Mouse (Mus musculus) lung, embryonic 14.5 days (tissue): ENCODE measurements at regions not wholly inside any gene's neighbourhood (a gene's known extent, or its start where the extent isn't known, plus 50 kb on each side); places are given as distances from the start of the nearest gene placed in this dataset.
A peak's percentile ranks its signal among the peaks of the same experiment; 100 is the strongest.

Source experiments
- ATAC-seq: fragments of 200-750 bp; cut with Nextera tagmentation; 2 replicates; pipeline ENCODE4 v1.8.0; 2017; ENCODE audit warnings: mild to moderate bottlenecking, moderate TSS enrichment, moderate library complexity; ENCODE audit not compliant: insufficient read depth
- DNase-seq: peaks from one replicate; pipeline ENCODE4 v3.0.0-alpha.2; 2015
- H3K27ac ChIP-seq: fragments of 300-500 bp; sonication (generic); 2 replicates; pipeline ENCODE4 v1.5.1; 2014; ENCODE audit warnings: low read depth, mild to moderate bottlenecking, moderate library complexity
- H3K27me3 ChIP-seq: fragments of 300-500 bp; sonication (generic); 2 replicates; pipeline ENCODE4 v1.6.1; 2014; ENCODE audit warnings: low read length, control low read depth; ENCODE audit not compliant: insufficient read depth
- H3K36me3 ChIP-seq: fragments of 300-500 bp; sonication (generic); 2 replicates; pipeline ENCODE4 v1.6.1; 2014; ENCODE audit warnings: control low read depth; ENCODE audit not compliant: insufficient read depth
- H3K4me1 ChIP-seq: fragments of 300-500 bp; sonication (generic); 2 replicates; pipeline ENCODE4 v1.6.1; 2014; ENCODE audit warnings: antibody characterized with exemption, control low read depth; ENCODE audit not compliant: insufficient read depth
- H3K4me2 ChIP-seq: fragments of 300-500 bp; sonication (generic); 2 replicates; pipeline ENCODE4 v1.6.1; 2014; ENCODE audit warnings: mild to moderate bottlenecking
- H3K4me3 ChIP-seq: fragments of 300-500 bp; sonication (generic); 2 replicates; pipeline ENCODE4 v1.5.1; 2014; ENCODE audit warnings: low read depth, low read length
- H3K9ac ChIP-seq: fragments of 300-500 bp; sonication (generic); 2 replicates; pipeline ENCODE4 v1.6.1; 2014
- H3K9me3 ChIP-seq: fragments of 300-500 bp; sonication (generic); 2 replicates; pipeline ENCODE4 v1.6.1; 2016; ENCODE audit warnings: low read depth, low read length, control low read depth
- CTCF ChIP-seq: IDR thresholded peaks from 2 replicates; pipeline ENCODE4 v1.5.1; 2016; ENCODE audit warnings: antibody characterized with exemption, low read depth
- WGBS: fragments of 180-500 bp; shearing (Covaris S2); extraction: QIAGEN DNeasy Blood & Tissue Kit; methylation state at CpG from one replicate; pipeline ENCODE4 v1.1.7; 2014; 5-methylcytosine and 5-hydroxymethylcytosine counted together

GRCm38 (mm10) chr19:32881443-32881842 lies 124.1 kb downstream of the Pten start:
- no peak overlapping the region for H3K9ac ChIP-seq
- no peak overlapping the region for H3K27ac ChIP-seq
- no peak for TF ChIP-seq CTCF
- H3K4me1 ChIP-seq, result peaks cover 4% of the 10 kb centered on the region; the same call in 1 of the 2 replicates
- H3K27me3 ChIP-seq, result no peaks in the 10 kb centered on the region
- H3K4me3 ChIP-seq, result no peak overlapping the region
- ATAC-seq, result no peak
- 75% methylated on average over 3 of the region's 3 CpGs for WGBS
- no peak for DNase-seq
- H3K9me3 ChIP-seq, result no peaks in the 10 kb centered on the region
- no peak overlapping the region for H3K4me2 ChIP-seq
- no peaks in the 10 kb centered on the region for H3K36me3 ChIP-seq

DNA sequence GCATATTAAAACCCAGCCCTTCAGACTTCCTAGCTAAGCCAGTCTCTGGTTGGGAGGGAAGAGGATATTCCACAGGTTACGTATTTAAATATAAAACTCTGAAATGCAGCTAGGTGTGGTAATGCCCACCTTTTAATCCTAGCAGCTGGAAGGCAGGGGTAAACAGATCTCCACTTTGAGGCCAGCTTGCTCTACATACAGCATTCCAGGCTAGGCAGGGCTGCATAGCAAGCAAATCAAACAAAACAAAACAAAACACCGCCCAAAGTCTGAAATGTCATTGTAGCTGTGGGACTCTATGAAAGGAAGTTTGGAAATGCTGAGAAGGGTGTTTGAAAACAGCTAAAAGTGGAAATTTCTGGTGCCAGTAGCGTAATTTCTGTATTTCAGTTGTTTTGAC lies 127.0 kb downstream of the Pten start:
- no peak overlapping the region for H3K4me3 ChIP-seq
- 64% methylated on average over 3 of the region's 3 CpGs for WGBS
- peak; percentile 36 for DNase-seq

DNA sequence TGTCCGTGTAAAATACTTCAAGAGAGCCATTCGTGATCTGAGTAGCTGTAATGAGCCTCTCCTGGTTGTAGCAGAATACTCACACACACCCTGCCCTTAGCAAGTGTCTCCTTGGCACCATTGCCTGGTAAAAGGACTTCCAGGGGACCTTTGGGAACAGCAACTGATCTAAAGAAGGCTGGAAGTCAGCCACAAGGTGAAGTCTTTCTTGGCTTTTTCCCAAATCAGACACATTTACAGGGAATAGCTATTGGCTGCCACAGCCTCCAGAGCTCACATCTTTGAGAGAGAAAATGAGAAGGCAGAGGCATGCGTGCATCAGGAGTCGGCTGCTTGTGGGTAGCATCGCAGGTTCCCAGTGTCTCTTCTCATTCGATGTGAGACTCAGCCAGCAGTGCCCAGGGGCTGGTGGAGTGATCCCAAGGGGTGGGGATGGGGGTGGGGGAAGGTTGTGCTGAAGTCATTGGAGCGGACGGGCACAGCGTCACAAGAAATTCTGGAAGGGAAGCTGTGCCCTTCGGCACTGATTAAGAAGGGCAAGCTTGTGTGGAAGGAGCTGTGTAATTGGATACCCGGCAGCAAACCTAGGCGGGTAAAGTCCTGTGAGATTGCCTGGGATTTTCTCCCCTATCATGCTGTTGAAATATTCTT lies 128.3 kb downstream of the Pten start:
- Histone ChIP-seq H3K9ac (no peak overlapping the region), H3K27me3 (no peaks in the 10 kb centered on the region), H3K4me3 (no peak overlapping the region), H3K4me2 (peak overlapping the region; percentile 36; the same call in 1 of the 2 replicates), H3K9me3 (no peaks in the 10 kb centered on the region), H3K36me3 (no peaks in the 10 kb centered on the region), H3K27ac (no peak overlapping the region), H3K4me1 (peaks cover 4% of the 10 kb centered on the region; the same call in 1 of the 2 replicates)
- 29% methylated on average over 12 of the region's 12 CpGs for WGBS
- ATAC-seq (0 out of 2 replicates have a peak, but pooled peaks have one; percentile 24), DNase-seq (no peak)
- no peak for TF ChIP-seq CTCF

More for the DNA sequence above, 127.0 kb downstream of the Pten start:
- Histone ChIP-seq H3K4me1 (peaks cover 4% of the 10 kb centered on the region; the same call in 1 of the 2 replicates), H3K27me3 (no peaks in the 10 kb centered on the region), H3K9ac (no peak overlapping the region), H3K36me3 (no peaks in the 10 kb centered on the region), H3K4me2 (no peak overlapping the region), H3K9me3 (no peaks in the 10 kb centered on the region), H3K27ac (no peak overlapping the region)
- no peak for TF ChIP-seq CTCF
- ATAC-seq, result no peak

GRCm38 (mm10) chr19:32887190-32887589 lies 129.9 kb downstream of the Pten start:
- Histone ChIP-seq H3K36me3 (no peaks in the 10 kb centered on the region), H3K9me3 (no peaks in the 10 kb centered on the region), H3K4me3 (no peak overlapping the region), H3K27ac (no peak overlapping the region), H3K9ac (no peak overlapping the region), H3K27me3 (no peaks in the 10 kb centered on the region), H3K4me1 (peaks cover 4% of the 10 kb centered on the region; the same call in 1 of the 2 replicates), H3K4me2 (no peak overlapping the region)
- ATAC-seq, result no peak
- WGBS, result 66% methylated on average over 7 of the region's 7 CpGs
- TF ChIP-seq CTCF, result no peak
- DNase-seq, result no peak

DNA sequence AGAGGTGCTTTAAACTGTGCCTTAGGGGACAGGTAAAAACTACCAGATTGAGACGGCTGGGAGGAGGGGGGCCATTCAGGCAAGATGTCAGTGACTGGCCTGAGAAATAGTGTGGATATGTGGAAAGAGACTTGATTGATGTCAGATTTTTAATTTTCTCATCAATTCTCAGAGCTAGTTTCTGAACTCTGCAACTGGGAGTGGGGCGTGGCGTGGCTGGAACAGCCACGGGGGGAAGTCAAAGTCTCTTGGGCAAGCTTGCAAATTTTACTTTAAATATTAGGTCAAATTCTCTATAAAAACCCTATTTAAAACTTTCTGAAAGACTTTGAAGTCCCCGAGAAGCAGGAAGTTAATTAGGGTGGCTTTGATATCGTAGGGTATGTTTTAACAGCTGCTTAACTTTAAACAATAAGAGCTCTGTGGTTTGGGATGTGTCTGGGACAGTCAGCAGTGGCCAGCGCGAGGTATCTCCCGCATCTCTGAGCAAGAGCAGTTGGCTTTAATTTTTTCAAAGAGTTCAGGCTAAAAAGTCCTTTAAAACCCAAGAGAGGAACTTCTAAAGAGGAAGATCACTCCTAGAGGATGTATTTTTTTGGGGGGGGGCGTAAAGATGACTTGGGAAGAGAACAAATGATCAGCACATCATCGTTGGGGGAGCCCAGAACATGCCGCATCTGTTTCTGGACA lies 131.5 kb downstream of the Pten start:
- no peak overlapping the region for H3K4me3 ChIP-seq
- 34% methylated on average over 12 of the region's 12 CpGs for WGBS

GRCm38 (mm10) chr19:32890801-32891200 lies 133.5 kb downstream of the Pten start:
- Histone ChIP-seq H3K36me3 (no peaks in the 10 kb centered on the region), H3K9ac (no peak overlapping the region), H3K4me2 (no peak overlapping the region), H3K9me3 (no peaks in the 10 kb centered on the region), H3K27ac (no peak overlapping the region), H3K27me3 (no peaks in the 10 kb centered on the region), H3K4me3 (no peak overlapping the region), H3K4me1 (peaks cover 4% of the 10 kb centered on the region; the same call in 1 of the 2 replicates)
- DNase-seq, result no peak
- 73% methylated on average over 6 of the region's 6 CpGs for WGBS
- no peak for TF ChIP-seq CTCF
- no peak for ATAC-seq

More for the DNA sequence above, 131.5 kb downstream of the Pten start:
- Histone ChIP-seq H3K9me3 (no peaks in the 10 kb centered on the region), H3K27ac (no peak overlapping the region), H3K27me3 (no peaks in the 10 kb centered on the region), H3K4me2 (no peak overlapping the region), H3K36me3 (no peaks in the 10 kb centered on the region), H3K4me1 (peaks cover 4% of the 10 kb centered on the region; the same call in 1 of the 2 replicates), H3K9ac (no peak overlapping the region)
- TF ChIP-seq CTCF, result no peak
- ATAC-seq (no peak; the same call in 1 of the 2 replicates), DNase-seq (peak; percentile 39)

- no peak overlapping the region for H3K27ac ChIP-seq
- no peaks in the 10 kb centered on the region for H3K9me3 ChIP-seq
- no peak for DNase-seq
- no peak for TF ChIP-seq CTCF
- no peak overlapping the region for H3K4me3 ChIP-seq
- no peaks in the 10 kb centered on the region for H3K4me1 ChIP-seq
- no peaks in the 10 kb centered on the region for H3K27me3 ChIP-seq
- ATAC-seq, result no peak
- H3K9ac ChIP-seq, result no peak overlapping the region
- 75% methylated on average over 5 of the region's 5 CpGs for WGBS
- H3K4me2 ChIP-seq, result no peak overlapping the region
- H3K36me3 ChIP-seq, result no peaks in the 10 kb centered on the region
Measured at GRCm38 (mm10) chr19:32892469-32892868, 135.2 kb downstream of the Pten start.
